Mouse (Mus musculus) liver, adult 10 weeks (tissue): ENCODE measurements around the gene Micu2. TPM values are rescaled to one million over a fixed set of nuclear protein-coding genes. Genes with fewer than 3 reads are reported as not detected.

Source experiments
- polyA plus RNA-seq: library from polyadenylated mRNA; stranded (reverse); fragments of 350-450 nt; fragmentation: Illumina TruSeq; extraction: RNeasy Lipid Tissue Mini Kit (QIAGEN cat#74804); gene quantifications from one replicate; pipeline ENCODE4 v1.2.3, GENCODE M21; 2014; ENCODE audit warnings: low read depth, low replicate concordance

Micu2 gene
- 53.5 TPM for polyA plus RNA-seq

DNA sequence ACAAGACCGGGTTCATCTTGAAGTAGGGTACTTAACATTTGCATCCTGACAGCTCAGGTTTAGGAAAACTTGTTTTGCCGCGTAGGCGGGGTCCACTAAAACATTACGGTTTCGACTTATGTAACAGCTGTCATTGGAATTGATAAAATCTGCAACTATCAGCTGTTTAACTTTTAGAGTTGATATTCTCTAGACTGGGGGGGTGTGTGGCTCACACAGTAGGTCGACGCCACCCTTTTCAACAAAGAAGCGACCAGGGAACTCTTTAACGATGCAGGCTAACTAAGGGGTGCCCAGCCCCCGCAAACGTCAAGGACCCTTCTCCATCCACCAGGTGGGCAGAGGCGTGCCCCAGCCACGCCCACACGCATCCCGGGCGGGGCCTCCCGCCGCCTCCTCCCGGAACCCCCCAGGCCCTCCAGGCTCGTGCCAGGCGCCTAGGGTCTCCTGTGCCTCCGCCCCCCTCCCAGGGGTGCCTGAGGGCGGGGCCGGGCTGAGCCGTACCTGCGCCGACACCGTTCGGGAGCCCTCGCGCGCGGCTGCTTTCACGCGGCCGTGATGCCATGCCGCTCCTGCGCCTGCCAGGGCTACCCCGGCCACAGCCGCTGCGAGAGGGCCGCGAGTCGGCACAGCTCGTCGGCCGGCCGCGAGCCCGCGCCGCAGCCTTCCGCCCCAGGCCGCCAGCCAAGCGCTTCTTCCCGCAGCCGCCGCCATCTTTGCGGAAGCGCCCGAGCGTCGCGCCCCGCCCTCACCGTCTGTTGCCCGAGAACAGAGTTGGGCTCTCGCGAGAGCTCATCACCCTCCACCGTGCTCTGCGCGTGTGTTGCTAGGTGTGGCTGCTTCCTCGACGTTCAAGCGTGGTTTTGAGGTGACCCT lies at the start of gene Micu2:
TSS of gene Micu2 (minus strand) at position 737 of the 876 bp plus-strand sequence.

DNA sequence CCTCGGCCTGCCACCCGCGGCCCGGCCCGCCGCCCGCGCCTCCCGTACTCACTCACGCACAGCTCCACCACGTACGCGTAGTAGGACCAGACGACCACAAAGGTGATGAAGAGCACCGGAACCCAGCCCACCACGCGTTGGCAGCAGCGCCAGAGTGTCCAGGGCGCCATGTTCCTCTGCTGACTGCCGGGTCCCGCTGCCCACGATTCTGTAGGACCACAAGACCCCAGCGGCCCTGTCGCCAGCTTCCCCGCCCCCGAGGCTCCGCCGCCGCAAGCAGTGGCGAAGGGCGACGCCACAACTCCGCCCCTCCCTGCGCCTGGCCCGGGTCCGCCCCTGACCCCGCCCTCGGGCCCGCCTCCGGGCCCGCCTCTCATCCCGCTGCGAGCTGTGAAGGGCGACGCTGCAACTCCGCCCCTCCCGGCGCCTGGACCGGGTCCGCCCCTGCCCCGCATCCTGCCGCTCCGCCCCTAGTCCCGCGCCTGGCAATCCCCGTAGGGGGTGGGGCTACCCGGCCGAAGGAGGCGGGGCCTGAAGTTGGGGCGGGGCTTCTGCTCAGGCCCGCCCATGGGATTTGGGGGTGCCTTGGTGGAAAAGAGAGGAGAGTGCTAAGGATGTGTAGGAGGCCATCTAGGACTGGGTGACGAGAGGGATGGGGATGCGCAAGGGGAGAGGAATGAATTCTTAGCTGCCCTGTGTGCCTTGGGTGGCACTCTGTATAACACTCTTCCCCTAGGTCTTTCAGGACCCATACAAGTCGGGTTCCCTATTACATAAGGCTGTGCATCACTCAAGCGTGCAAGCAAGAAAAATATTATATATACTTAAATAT lies 108.8 kb downstream of the Micu2 start, which contains the start of gene Zdhhc20:
TSS of gene Zdhhc20 (minus strand) at position 266 of the 832 bp plus-strand sequence.

Other genes starting within 250 kb of the Micu2 start
- 8.9 TPM for gene Lats2, start 240.9 kb downstream of the Micu2 start, polyA plus RNA-seq
- gene Sap18, start 201.1 kb downstream of the Micu2 start, polyA plus RNA-seq: 167 TPM
- gene Ska3, start 173.1 kb downstream of the Micu2 start, polyA plus RNA-seq: not detected
- 38.1 TPM for gene Mrpl57, start 173.0 kb downstream of the Micu2 start, polyA plus RNA-seq
- gene Zdhhc20, start 109.0 kb downstream of the Micu2 start, polyA plus RNA-seq: 26.2 TPM
- not detected for gene Fgf9, start 71.3 kb upstream of the Micu2 start, polyA plus RNA-seq